Mouse (Mus musculus) MEL (cell line): ENCODE measurements around the gene Tenm3. TPM values are rescaled to one million over a fixed set of nuclear protein-coding genes. Genes with fewer than 3 reads are reported as not detected.

ENCODE experiments used
- DNase-seq: peaks from one replicate; pipeline ENCODE4 v3.0.0; 2011; ENCODE audit warnings: low read depth, low spot score
- H3K27ac ChIP-seq: 2 replicates; pipeline ENCODE4 v1.5.1; 2012; ENCODE audit warnings: low read depth, mild to moderate bottlenecking, control low read depth, low read length, moderate library complexity; ENCODE audit not compliant: control insufficient read depth
- H3K27me3 ChIP-seq, 2 experiments: fragments of 150-350 bp in 1 of 2; sonication (generic) in 1 of 2; 2 replicates each; pipeline ENCODE4 v1.6.1; 2012; ENCODE audit warnings: low read length in 2 of 2, mild to moderate bottlenecking in 2 of 2, improper control_type of control experiment in 1 of 2, moderate library complexity in 1 of 2; ENCODE audit not compliant: insufficient read depth in 2 of 2, control insufficient read depth in 1 of 2
- H3K36me3 ChIP-seq, 2 experiments: 2 replicates each; pipeline ENCODE4 v1.6.1; 2012 to 2014; ENCODE audit warnings: low read length in 2 of 2, improper control_type of control experiment in 1 of 2, inconsistent platforms in 1 of 2, mild to moderate bottlenecking in 1 of 2; ENCODE audit not compliant: insufficient read depth in 2 of 2, control insufficient read depth in 1 of 2
- H3K4me1 ChIP-seq, 2 experiments: fragments of 150-350 bp in 1 of 2; sonication (generic) in 1 of 2; 2 replicates each; pipeline ENCODE4 v1.6.1; 2012; ENCODE audit warnings: low read length in 2 of 2, improper control_type of control experiment in 1 of 2, mild to moderate bottlenecking in 1 of 2; ENCODE audit not compliant: insufficient read depth in 2 of 2, control insufficient read depth in 1 of 2
- H3K4me3 ChIP-seq, 2 experiments: fragments of 150-350 bp in 1 of 2; sonication (generic) in 1 of 2; 2 replicates each; pipeline ENCODE4 v1.5.1; 2012; ENCODE audit warnings: low read depth in 2 of 2, low read length in 2 of 2, mild to moderate bottlenecking in 2 of 2, moderate library complexity in 2 of 2, control low read depth in 1 of 2, improper control_type of control experiment in 1 of 2; ENCODE audit not compliant: control insufficient read depth in 1 of 2, insufficient read depth in 1 of 2
- H3K79me2 ChIP-seq: 2 replicates; pipeline ENCODE4 v1.6.1; 2012; ENCODE audit warnings: mild to moderate bottlenecking, low read length, moderate library complexity; ENCODE audit not compliant: control insufficient read depth, poor library complexity, insufficient read depth
- H3K9ac ChIP-seq: 2 replicates; pipeline ENCODE4 v1.6.1; 2012; ENCODE audit warnings: low read depth, mild to moderate bottlenecking, control low read depth, low read length, moderate library complexity; ENCODE audit not compliant: control insufficient read depth, poor library complexity, severe bottlenecking
- H3K9me3 ChIP-seq: fragments of 150-350 bp; sonication (generic); replicated peaks from 2 replicates; pipeline ENCODE4 v1.6.1; 2012; ENCODE audit warnings: mild to moderate bottlenecking, low read length, improper control_type of control experiment, moderate library complexity; ENCODE audit not compliant: insufficient read depth
- BHLHE40 ChIP-seq: IDR thresholded peaks from 2 replicates; pipeline ENCODE4 v1.6.1; 2012; ENCODE audit warnings: low read depth, mild to moderate bottlenecking, inconsistent platforms, low read length, improper control_type of control experiment, borderline replicate concordance
- CHD1 ChIP-seq: IDR thresholded peaks from 2 replicates; pipeline ENCODE4 v1.6.1; 2012; ENCODE audit warnings: low read depth, mild to moderate bottlenecking, inconsistent platforms, low read length, improper control_type of control experiment
- CHD2 ChIP-seq: IDR thresholded peaks from 2 replicates; pipeline ENCODE4 v1.6.1; 2011; ENCODE audit warnings: low read length, improper control_type of control experiment
- E2F4 ChIP-seq: IDR thresholded peaks from 2 replicates; pipeline ENCODE4 v1.6.1; 2011; ENCODE audit warnings: low read depth, low read length, improper control_type of control experiment, borderline replicate concordance
- ETS1 ChIP-seq: IDR thresholded peaks from 2 replicates; pipeline ENCODE4 v1.6.1; 2012; ENCODE audit warnings: low read depth, mild to moderate bottlenecking, inconsistent platforms, low read length, improper control_type of control experiment, moderate library complexity
- GABPA ChIP-seq: IDR thresholded peaks from 2 replicates; pipeline ENCODE4 v1.6.1; 2012; ENCODE audit warnings: low read depth, mild to moderate bottlenecking, inconsistent platforms, low read length, improper control_type of control experiment, moderate library complexity
- GATA1 ChIP-seq: IDR thresholded peaks from 2 replicates; pipeline ENCODE4 v1.6.1; 2011; ENCODE audit warnings: low read depth, low read length, improper control_type of control experiment
- HCFC1 ChIP-seq: IDR thresholded peaks from 2 replicates; pipeline ENCODE4 v1.6.1; 2012; ENCODE audit warnings: low read depth, mild to moderate bottlenecking, inconsistent platforms, low read length, improper control_type of control experiment, moderate library complexity
- JUND ChIP-seq: IDR thresholded peaks from 2 replicates; pipeline ENCODE4 v1.6.1; 2011; ENCODE audit warnings: low read depth, mild to moderate bottlenecking, improper control_type of control experiment, low read length
- KAT2A ChIP-seq: conservative IDR thresholded peaks from 2 replicates; pipeline ENCODE4 v1.6.1; 2012; ENCODE audit warnings: low read depth, low read length, improper control_type of control experiment, inconsistent platforms
- MXI1 ChIP-seq: IDR thresholded peaks from 2 replicates; pipeline ENCODE4 v1.6.1; 2011; ENCODE audit warnings: mild to moderate bottlenecking, low read depth, low read length, improper control_type of control experiment
- MYC ChIP-seq: IDR thresholded peaks from 2 replicates; pipeline ENCODE4 v1.6.1; 2011; ENCODE audit warnings: low read depth, mild to moderate bottlenecking, low read length, improper control_type of control experiment, moderate library complexity
- POLR2AphosphoS2 ChIP-seq: IDR thresholded peaks from 2 replicates; pipeline ENCODE4 v1.6.1; 2011; ENCODE audit warnings: low read length, improper control_type of control experiment
- RAD21 ChIP-seq: IDR thresholded peaks from 2 replicates; pipeline ENCODE4 v1.6.1; 2011; ENCODE audit warnings: mild to moderate bottlenecking, low read depth, low read length, improper control_type of control experiment
- SIN3A ChIP-seq: IDR thresholded peaks from 2 replicates; pipeline ENCODE4 v1.6.1; 2012; ENCODE audit warnings: low read length, improper control_type of control experiment, inconsistent platforms
- ZC3H11A ChIP-seq: IDR thresholded peaks from 2 replicates; pipeline ENCODE4 v1.6.1; 2012; ENCODE audit warnings: low read depth, mild to moderate bottlenecking, inconsistent platforms, low read length, improper control_type of control experiment
- ZKSCAN1 ChIP-seq: IDR thresholded peaks from 2 replicates; pipeline ENCODE4 v1.6.1; 2012; ENCODE audit warnings: low read depth, mild to moderate bottlenecking, inconsistent platforms, low read length, improper control_type of control experiment, moderate library complexity
- polyA plus RNA-seq, 2 experiments: library from polyadenylated mRNA; stranded (reverse) in 1 of 2; unstranded in 1 of 2; fragments of >175 nt in 1 of 2; fragments of >200 nt in 1 of 2; gene quantifications; 2 replicates each; pipeline versions ENCODE4 v1.2.1 to v1.2.4; 2012; ENCODE audit warnings: low replicate concordance in 2 of 2, low read depth in 1 of 2; ENCODE audit not compliant: insufficient read length in 2 of 2, insufficient read depth in 1 of 2, missing spikeins in 1 of 2
- total RNA-seq: library from RNA; depleted of rRNA; stranded (reverse); fragments of 300-350 nt; gene quantifications from 2 replicates; pipeline ENCODE4 v1.2.3, GENCODE M21; 2012

The Tenm3 gene
- total and polyA plus RNA-seq, 3 experiments: not detected

DNA sequence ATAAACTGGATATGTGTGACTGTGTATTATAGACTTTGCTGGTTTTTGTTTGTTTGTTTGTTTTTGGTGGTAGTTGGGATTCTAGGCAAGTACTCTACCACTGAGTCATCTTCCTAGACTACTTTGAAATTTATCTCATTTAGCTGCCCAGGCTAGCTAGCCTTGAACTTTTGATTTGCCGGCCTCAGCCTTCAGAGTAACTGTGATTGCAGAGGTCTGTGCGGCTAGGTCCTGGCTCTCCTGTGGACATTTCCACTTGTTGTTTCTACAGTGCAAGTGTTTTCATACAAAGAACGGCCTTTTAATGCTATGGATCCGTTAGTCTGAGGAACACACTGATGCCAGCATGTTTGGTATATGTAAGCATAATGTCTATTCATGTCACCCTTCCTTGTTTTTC is 495.4 kb downstream of the Tenm3 start:
- no peak overlapping the region for H3K4me3 ChIP-seq
- no peak for DNase-seq
- no peak overlapping the region for H3K27ac ChIP-seq
- no peak overlapping the region for H3K9ac ChIP-seq
- no peak for TF ChIP-seq MYC
- no peak for TF ChIP-seq ZC3H11A
- TF ChIP-seq HCFC1: no peak
- no peak for TF ChIP-seq JUND
- no peak for TF ChIP-seq KAT2A
- no peak for TF ChIP-seq CHD2
- no peak for TF ChIP-seq RAD21
- no peaks in the 10 kb centered on the region for H3K4me1 ChIP-seq
- H3K9me3 ChIP-seq: no peaks in the 10 kb centered on the region
- H3K79me2 ChIP-seq: no peaks in the 10 kb centered on the region
- H3K36me3 ChIP-seq: no peaks in the 10 kb centered on the region
- H3K27me3 ChIP-seq: no peaks in the 10 kb centered on the region

DNA sequence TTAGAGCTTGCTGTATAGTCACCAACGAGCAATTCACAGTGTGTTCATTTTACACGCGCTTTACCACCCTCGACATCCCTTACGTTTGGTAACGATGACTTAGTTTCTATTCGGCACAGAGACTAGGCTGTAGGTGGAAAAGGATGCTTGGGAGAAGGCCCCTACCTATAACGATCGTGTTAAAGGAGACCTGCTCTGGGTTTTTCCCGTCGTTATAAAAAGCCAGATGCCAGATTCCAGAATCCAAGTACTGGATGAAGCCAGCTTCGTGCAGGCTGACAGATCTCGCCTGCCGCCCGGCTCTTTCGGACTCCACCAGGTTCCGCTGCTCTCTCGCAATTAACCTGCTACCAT is 500.7 kb downstream of the Tenm3 start:
- no peak overlapping the region for H3K9ac ChIP-seq
- no peaks in the 10 kb centered on the region for H3K9me3 ChIP-seq
- H3K27me3 ChIP-seq: no peaks in the 10 kb centered on the region
- no peaks in the 10 kb centered on the region for H3K36me3 ChIP-seq
- no peak overlapping the region for H3K27ac ChIP-seq
- DNase-seq: no peak
- no peaks in the 10 kb centered on the region for H3K79me2 ChIP-seq
- TF ChIP-seq ZKSCAN1 (no peak), E2F4 (no peak), RAD21 (no peak), SIN3A (no peak), ZC3H11A (no peak), CHD1 (no peak), MXI1 (no peak), ETS1 (no peak), BHLHE40 (no peak), GABPA (no peak), KAT2A (no peak), GATA1 (no peak), POLR2AphosphoS2 (no peak)
- TF ChIP-seq, all 39 proteins: peak for 0
- Histone ChIP-seq H3K4me3 (no peak overlapping the region), H3K4me1 (no peaks in the 10 kb centered on the region)
